Mouse (Mus musculus) intestine, embryonic 15.5 days (tissue): ENCODE measurements around the gene Asb15. TPM values are rescaled to one million over a fixed set of nuclear protein-coding genes. Genes with fewer than 3 reads are reported as not detected.

Experiments used
- ATAC-seq: fragments of 200-750 bp; cut with Nextera tagmentation; 2 replicates; pipeline ENCODE4 v1.8.0; 2017; ENCODE audit warnings: moderate TSS enrichment, moderate library complexity
- H3K27ac ChIP-seq: fragments of 300-500 bp; sonication (generic); 2 replicates; pipeline ENCODE4 v1.5.1; 2015; ENCODE audit warnings: mild to moderate bottlenecking, inconsistent platforms
- H3K27me3 ChIP-seq: fragments of 300-500 bp; sonication (generic); replicated peaks from 2 replicates; pipeline ENCODE4 v1.6.1; 2015; ENCODE audit warnings: inconsistent platforms
- H3K36me3 ChIP-seq: fragments of 300-500 bp; sonication (generic); 2 replicates; pipeline ENCODE4 v1.6.1; 2015; ENCODE audit warnings: inconsistent platforms
- H3K4me1 ChIP-seq: fragments of 300-500 bp; sonication (generic); replicated peaks from 2 replicates; pipeline ENCODE4 v1.6.1; 2015; ENCODE audit warnings: inconsistent platforms
- H3K4me2 ChIP-seq: fragments of 300-500 bp; sonication (generic); replicated peaks from 2 replicates; pipeline ENCODE4 v1.6.1; 2015; ENCODE audit warnings: mild to moderate bottlenecking, inconsistent platforms
- H3K4me3 ChIP-seq: fragments of 300-500 bp; sonication (generic); replicated peaks from 2 replicates; pipeline ENCODE4 v1.5.1; 2015; ENCODE audit warnings: inconsistent platforms
- H3K9ac ChIP-seq: fragments of 300-500 bp; sonication (generic); 2 replicates; pipeline ENCODE4 v1.6.1; 2015; ENCODE audit warnings: inconsistent platforms
- H3K9me3 ChIP-seq: fragments of 300-500 bp; sonication (generic); 2 replicates; pipeline ENCODE4 v1.6.1; 2016; ENCODE audit warnings: inconsistent platforms
- WGBS: fragments of 180-500 bp; shearing (Covaris S2); methylation state at CpG from one replicate; pipeline ENCODE4 v1.1.7; 2015; 5-methylcytosine and 5-hydroxymethylcytosine counted together
- polyA plus RNA-seq: library from polyadenylated mRNA; unstranded; fragments of >200 nt; fragmentation: Nextera tagmentation; extraction: Ambion mirVana; gene quantifications from 2 replicates; pipeline ENCODE4 v1.2.1, GENCODE M21; 2015

The Asb15 gene
- polyA plus RNA-seq, 1 experiment from 2014 or later: not detected

GRCm38 (mm10) chr6:24540106-24540505 lies 12.2 kb downstream of the Asb15 start:
- no peak overlapping the region for H3K4me2 ChIP-seq
- no peaks in the 10 kb centered on the region for H3K36me3 ChIP-seq
- no peak for ATAC-seq
- no peaks in the 10 kb centered on the region for H3K4me1 ChIP-seq
- no peak overlapping the region for H3K4me3 ChIP-seq
- no peak overlapping the region for H3K27ac ChIP-seq
- no peaks in the 10 kb centered on the region for H3K27me3 ChIP-seq
- H3K9me3 ChIP-seq: no peaks in the 10 kb centered on the region
- 68% methylated on average over 4 of the region's 4 CpGs for WGBS
- no peak overlapping the region for H3K9ac ChIP-seq

GRCm38 (mm10) chr6:24542393-24542792 lies 14.4 kb downstream of the Asb15 start:
- Histone ChIP-seq H3K27me3 (no peaks in the 10 kb centered on the region), H3K27ac (no peak overlapping the region), H3K4me3 (no peak overlapping the region), H3K36me3 (no peaks in the 10 kb centered on the region), H3K4me2 (no peak overlapping the region), H3K4me1 (0 out of 2 replicates have a peak, but pooled peaks cover 4% of the 10 kb centered on the region), H3K9me3 (no peaks in the 10 kb centered on the region), H3K9ac (no peak overlapping the region)
- ATAC-seq: no peak

GRCm38 (mm10) chr6:24543119-24543591 lies 15.2 kb downstream of the Asb15 start:
- WGBS: 75% methylated on average over 6 of the region's 6 CpGs
- ATAC-seq: no peak

GRCm38 (mm10) chr6:24546716-24547420 lies 18.9 kb downstream of the Asb15 start:
- Histone ChIP-seq H3K36me3 (no peaks in the 10 kb centered on the region), H3K9me3 (no peaks in the 10 kb centered on the region), H3K27ac (no peak overlapping the region), H3K4me3 (no peak overlapping the region), H3K4me2 (no peak overlapping the region), H3K4me1 (0 out of 2 replicates have a peak, but pooled peaks cover 4% of the 10 kb centered on the region), H3K27me3 (no peaks in the 10 kb centered on the region), H3K9ac (no peak overlapping the region)
- ATAC-seq: peak; percentile 96
- 33% methylated on average over 1 of the region's 1 CpGs for WGBS

More at GRCm38 (mm10) chr6:24543119-24543591, 15.2 kb downstream of the Asb15 start:
- no peak overlapping the region for H3K4me2 ChIP-seq
- H3K4me1 ChIP-seq: 0 out of 2 replicates have a peak, but pooled peaks cover 4% of the 10 kb centered on the region
- no peak overlapping the region for H3K9ac ChIP-seq
- no peak overlapping the region for H3K27ac ChIP-seq
- no peak overlapping the region for H3K4me3 ChIP-seq
- H3K9me3 ChIP-seq: no peaks in the 10 kb centered on the region
- H3K36me3 ChIP-seq: no peaks in the 10 kb centered on the region
- no peaks in the 10 kb centered on the region for H3K27me3 ChIP-seq

- Histone ChIP-seq H3K27me3 (no peaks in the 10 kb centered on the region), H3K4me2 (no peak overlapping the region), H3K4me1 (0 out of 2 replicates have a peak, but pooled peaks cover 4% of the 10 kb centered on the region), H3K9me3 (no peaks in the 10 kb centered on the region), H3K27ac (no peak overlapping the region), H3K4me3 (no peak overlapping the region), H3K36me3 (no peaks in the 10 kb centered on the region), H3K9ac (no peak overlapping the region)
- WGBS: 81% methylated on average over 2 of the region's 2 CpGs
- ATAC-seq: no peak
These were observed 21.9 kb downstream of the Asb15 start for GRCm38 (mm10) chr6:24549801-24550200.

- no peak overlapping the region for H3K9ac ChIP-seq
- WGBS: 41% methylated on average over 7 of the region's 7 CpGs
These were observed 24.1 kb downstream of the Asb15 start for GRCm38 (mm10) chr6:24552046-24552445.

GRCm38 (mm10) chr6:24554427-24555086 lies 26.6 kb downstream of the Asb15 start:
- H3K27me3 ChIP-seq: no peaks in the 10 kb centered on the region
- no peak overlapping the region for H3K27ac ChIP-seq
- H3K9me3 ChIP-seq: no peaks in the 10 kb centered on the region
- no peaks in the 10 kb centered on the region for H3K4me1 ChIP-seq
- H3K4me3 ChIP-seq: no peak overlapping the region
- 0 out of 2 replicates have a peak overlapping the region, but pooled peaks have one; percentile 3 for H3K4me2 ChIP-seq
- WGBS: 47% methylated on average over 11 of the region's 11 CpGs
- no peak for ATAC-seq
- no peaks in the 10 kb centered on the region for H3K36me3 ChIP-seq
- no peak overlapping the region for H3K9ac ChIP-seq

More at GRCm38 (mm10) chr6:24552046-24552445, 24.1 kb downstream of the Asb15 start:
- ATAC-seq: no peak
- Histone ChIP-seq H3K27ac (no peak overlapping the region), H3K36me3 (no peaks in the 10 kb centered on the region), H3K27me3 (no peaks in the 10 kb centered on the region), H3K9me3 (no peaks in the 10 kb centered on the region), H3K4me2 (no peak overlapping the region), H3K4me3 (no peak overlapping the region), H3K4me1 (no peaks in the 10 kb centered on the region)

- WGBS: 76% methylated on average over 2 of the region's 2 CpGs
- H3K4me2 ChIP-seq: no peak overlapping the region
- H3K27me3 ChIP-seq: no peaks in the 10 kb centered on the region
- H3K9ac ChIP-seq: no peak overlapping the region
- ATAC-seq: no peak
- no peaks in the 10 kb centered on the region for H3K9me3 ChIP-seq
- H3K4me1 ChIP-seq: no peaks in the 10 kb centered on the region
- no peak overlapping the region for H3K27ac ChIP-seq
- no peaks in the 10 kb centered on the region for H3K36me3 ChIP-seq
- no peak overlapping the region for H3K4me3 ChIP-seq
These were observed 27.5 kb downstream of the Asb15 start for GRCm38 (mm10) chr6:24555488-24555887.

GRCm38 (mm10) chr6:24564081-24564480 lies 36.1 kb downstream of the Asb15 start:
- Histone ChIP-seq H3K4me2 (no peak overlapping the region), H3K9ac (no peak overlapping the region), H3K27me3 (no peaks in the 10 kb centered on the region), H3K4me3 (no peak overlapping the region), H3K36me3 (no peaks in the 10 kb centered on the region), H3K4me1 (no peaks in the 10 kb centered on the region), H3K27ac (no peak overlapping the region), H3K9me3 (no peaks in the 10 kb centered on the region)
- no peak for ATAC-seq
- 69% methylated on average over 9 of the region's 9 CpGs for WGBS

GRCm38 (mm10) chr6:24564886-24565285 lies 36.9 kb downstream of the Asb15 start:
- no peaks in the 10 kb centered on the region for H3K36me3 ChIP-seq
- no peak overlapping the region for H3K27ac ChIP-seq
- no peak overlapping the region for H3K9ac ChIP-seq
- H3K4me3 ChIP-seq: no peak overlapping the region
- H3K4me2 ChIP-seq: no peak overlapping the region
- 96% methylated on average over 1 of the region's 1 CpGs for WGBS
- H3K4me1 ChIP-seq: no peaks in the 10 kb centered on the region
- no peak for ATAC-seq
- H3K9me3 ChIP-seq: no peaks in the 10 kb centered on the region
- H3K27me3 ChIP-seq: no peaks in the 10 kb centered on the region

- no peak for ATAC-seq
These were observed 41.0 kb downstream of the Asb15 start for GRCm38 (mm10) chr6:24568963-24569362.

GRCm38 (mm10) chr6:24569711-24570110 lies 41.8 kb downstream of the Asb15 start:
- WGBS: 76% methylated on average over 1 of the region's 1 CpGs
- Histone ChIP-seq H3K27me3 (no peaks in the 10 kb centered on the region), H3K4me3 (no peak overlapping the region), H3K36me3 (no peaks in the 10 kb centered on the region), H3K27ac (no peak overlapping the region), H3K4me1 (no peaks in the 10 kb centered on the region), H3K9me3 (no peaks in the 10 kb centered on the region), H3K4me2 (no peak overlapping the region), H3K9ac (no peak overlapping the region)
- no peak for ATAC-seq

More at GRCm38 (mm10) chr6:24568963-24569362, 41.0 kb downstream of the Asb15 start:
- H3K9ac ChIP-seq: no peak overlapping the region
- H3K36me3 ChIP-seq: no peaks in the 10 kb centered on the region
- no peak overlapping the region for H3K4me2 ChIP-seq
- no peaks in the 10 kb centered on the region for H3K4me1 ChIP-seq
- no peak overlapping the region for H3K4me3 ChIP-seq
- 86% methylated on average over 5 of the region's 5 CpGs for WGBS
- H3K27ac ChIP-seq: no peak overlapping the region
- no peaks in the 10 kb centered on the region for H3K27me3 ChIP-seq
- H3K9me3 ChIP-seq: no peaks in the 10 kb centered on the region
